Mouse (Mus musculus) kidney, embryonic 16.5 days (tissue): ENCODE measurements around the gene Pou3f4. TPM values are rescaled to one million over a fixed set of nuclear protein-coding genes. Genes with fewer than 3 reads are reported as not detected.

Experiments used
- ATAC-seq: fragments of 200-750 bp; cut with Nextera tagmentation; 2 replicates; pipeline ENCODE4 v1.8.0; 2017; ENCODE audit warnings: moderate TSS enrichment; ENCODE audit not compliant: low FRiP score, low TSS enrichment
- H3K27ac ChIP-seq: fragments of 300-500 bp; sonication (generic); 2 replicates; pipeline ENCODE4 v1.5.1; 2014; ENCODE audit warnings: low read length
- H3K27me3 ChIP-seq: fragments of 300-500 bp; sonication (generic); 2 replicates; pipeline ENCODE4 v1.6.1; 2014; ENCODE audit warnings: low read length, control low read depth, mixed read lengths; ENCODE audit not compliant: insufficient read depth
- H3K36me3 ChIP-seq: fragments of 300-500 bp; sonication (generic); 2 replicates; pipeline ENCODE4 v1.6.1; 2014; ENCODE audit warnings: low read length, control low read depth, mixed read lengths; ENCODE audit not compliant: insufficient read depth
- H3K4me1 ChIP-seq: fragments of 300-500 bp; sonication (generic); 2 replicates; pipeline ENCODE4 v1.6.1; 2014; ENCODE audit warnings: low read length, control low read depth, mixed read lengths; ENCODE audit not compliant: insufficient read depth
- H3K4me2 ChIP-seq: fragments of 300-500 bp; sonication (generic); replicated peaks from 2 replicates; pipeline ENCODE4 v1.6.1; 2014; ENCODE audit warnings: low read depth, low read length
- H3K4me3 ChIP-seq: fragments of 300-500 bp; sonication (generic); 2 replicates; pipeline ENCODE4 v1.5.1; 2014; ENCODE audit warnings: mild to moderate bottlenecking, low read length
- H3K9ac ChIP-seq: fragments of 300-500 bp; sonication (generic); replicated peaks from 2 replicates; pipeline ENCODE4 v1.6.1; 2014; ENCODE audit warnings: low read length
- H3K9me3 ChIP-seq: fragments of 300-500 bp; sonication (generic); 2 replicates; pipeline ENCODE4 v1.6.1; 2016; ENCODE audit warnings: low read length, control low read depth
- WGBS: fragments of 180-500 bp; shearing (Covaris S2); extraction: QIAGEN DNeasy Blood & Tissue Kit; methylation state at CpG from one replicate; pipeline ENCODE4 v1.1.7; 2014; 5-methylcytosine and 5-hydroxymethylcytosine counted together
- polyA plus RNA-seq: library from polyadenylated mRNA; unstranded; fragments of >200 nt; fragmentation: Nextera tagmentation; extraction: Ambion mirVana; gene quantifications from 2 replicates; pipeline ENCODE4 v1.2.1, GENCODE M21; 2015

Gene Pou3f4
- polyA plus RNA-seq, 1 experiment from 2014 or later = not detected

GRCm38 (mm10) chrX:110815549-110815930, 1.5 kb downstream of the Pou3f4 start:
- Histone ChIP-seq H3K4me3 (peak overlapping the region; percentile 38; the same call in 1 of the 2 replicates), H3K9me3 (no peaks in the 10 kb centered on the region), H3K27me3 (peaks cover 47% of the 10 kb centered on the region), H3K4me2 (peak overlapping the region; percentile 59), H3K27ac (no peak overlapping the region), H3K4me1 (no peaks in the 10 kb centered on the region), H3K9ac (no peak overlapping the region), H3K36me3 (no peaks in the 10 kb centered on the region)
- ATAC-seq = no peak
- WGBS = 26% methylated on average over 16 of the region's 18 CpGs

- no peak overlapping the region for H3K27ac ChIP-seq
Observed at GRCm38 (mm10) chrX:110816609-110817008, 2.5 kb downstream of the Pou3f4 start.

GRCm38 (mm10) chrX:110817211-110817610, 3.1 kb downstream of the Pou3f4 start:
- H3K4me3 ChIP-seq = no peak overlapping the region
- H3K9ac ChIP-seq = no peak overlapping the region
- no peak for ATAC-seq
- H3K4me2 ChIP-seq = no peak overlapping the region
- no peaks in the 10 kb centered on the region for H3K4me1 ChIP-seq
- peaks cover 40% of the 10 kb centered on the region for H3K27me3 ChIP-seq
- 32% methylated on average over 10 of the region's 10 CpGs for WGBS
- H3K36me3 ChIP-seq = no peaks in the 10 kb centered on the region
- no peaks in the 10 kb centered on the region for H3K9me3 ChIP-seq
- no peak overlapping the region for H3K27ac ChIP-seq

More at GRCm38 (mm10) chrX:110816609-110817008, 2.5 kb downstream of the Pou3f4 start:
- Histone ChIP-seq H3K4me1 (no peaks in the 10 kb centered on the region), H3K9ac (no peak overlapping the region), H3K4me2 (peak overlapping the region; percentile 32), H3K4me3 (peak overlapping the region; percentile 10; the same call in 1 of the 2 replicates), H3K27me3 (peaks cover 42% of the 10 kb centered on the region), H3K36me3 (no peaks in the 10 kb centered on the region), H3K9me3 (no peaks in the 10 kb centered on the region)
- 17% methylated on average over 16 of the region's 16 CpGs for WGBS
- ATAC-seq = no peak

DNA sequence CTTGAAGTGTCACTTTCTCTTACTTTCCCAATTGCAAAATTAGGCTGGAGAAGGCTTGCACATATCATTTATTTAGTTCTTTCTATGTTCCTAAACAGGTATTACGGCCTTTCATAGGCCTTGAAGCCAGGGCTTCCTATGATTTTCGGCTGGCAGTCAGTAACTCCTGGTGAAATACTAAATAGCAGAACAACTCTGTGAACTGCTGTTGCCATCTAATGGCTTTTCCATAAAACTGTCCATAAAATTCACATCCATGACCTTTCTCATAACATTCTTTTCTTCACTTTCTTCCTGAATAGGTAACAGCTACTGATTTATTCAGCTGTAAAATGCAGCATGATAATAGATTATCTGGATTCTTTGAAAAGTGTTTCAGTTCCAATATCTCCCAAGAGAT, 23.4 kb downstream of the Pou3f4 start:
- H3K27ac ChIP-seq = no peak overlapping the region
- no peaks in the 10 kb centered on the region for H3K4me1 ChIP-seq
- H3K4me2 ChIP-seq = no peak overlapping the region
- no peak overlapping the region for H3K4me3 ChIP-seq
- WGBS = 61% methylated on average over 2 of the region's 2 CpGs
- H3K9me3 ChIP-seq = no peaks in the 10 kb centered on the region
- no peaks in the 10 kb centered on the region for H3K27me3 ChIP-seq
- H3K9ac ChIP-seq = no peak overlapping the region
- no peaks in the 10 kb centered on the region for H3K36me3 ChIP-seq
- ATAC-seq = no peak

DNA sequence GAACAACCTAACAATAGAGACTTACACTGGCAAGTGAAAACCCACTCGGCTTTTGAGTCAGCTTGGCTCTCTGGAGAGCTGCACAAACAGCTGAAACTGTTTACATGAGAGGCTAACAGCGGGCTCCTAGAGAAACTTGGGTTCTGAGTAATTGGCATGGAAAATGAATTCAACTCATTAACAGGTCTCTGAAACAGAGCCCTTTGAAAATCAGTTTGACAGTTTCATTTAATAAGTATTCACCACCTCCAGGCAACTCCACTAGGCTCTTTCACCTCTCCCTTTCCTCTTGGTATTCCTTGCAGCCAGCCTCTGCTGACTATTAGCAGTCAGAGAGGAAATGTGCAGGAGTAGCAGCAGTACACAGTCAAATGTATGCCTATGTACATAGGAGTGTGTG, 37.2 kb downstream of the Pou3f4 start:
- Histone ChIP-seq H3K9ac (no peak overlapping the region), H3K4me2 (no peak overlapping the region), H3K27me3 (no peaks in the 10 kb centered on the region), H3K9me3 (no peaks in the 10 kb centered on the region), H3K4me3 (no peak overlapping the region), H3K36me3 (no peaks in the 10 kb centered on the region), H3K27ac (no peak overlapping the region), H3K4me1 (no peaks in the 10 kb centered on the region)
- ATAC-seq = no peak
- 80% methylated on average over 2 of the region's 2 CpGs for WGBS
